Mouse (Mus musculus) thymus, adult 2 months (tissue): ENCODE results near the gene Gm12216. TPM values are rescaled to one million over a fixed set of nuclear protein-coding genes. Genes with fewer than 3 reads are reported as not detected.
"Not testable (repeated sequence)": the region's sequence is repeated elsewhere in the genome, so short reads cannot be mapped to it uniquely, and the experiment has no call there.

Experiments
- DNase-seq: peaks from one replicate; pipeline ENCODE4 v3.0.0; 2021
- H3K27ac ChIP-seq: fragments of 200-500 bp; 2 replicates; pipeline ENCODE4 v1.5.1; 2012; ENCODE audit warnings: low read length, control low read depth; ENCODE audit not compliant: control insufficient read depth, insufficient read depth
- H3K27me3 ChIP-seq: fragments of 200-500 bp; 2 replicates; pipeline ENCODE4 v1.6.1; 2012; ENCODE audit warnings: mild to moderate bottlenecking, low read length, moderate library complexity, mixed read lengths; ENCODE audit not compliant: control insufficient read depth, insufficient read depth
- H3K36me3 ChIP-seq: fragments of 200-500 bp; 2 replicates; pipeline ENCODE4 v1.6.1; 2012; ENCODE audit warnings: mild to moderate bottlenecking, low read length, moderate library complexity; ENCODE audit not compliant: control insufficient read depth, insufficient read depth
- H3K4me1 ChIP-seq: fragments of 200-500 bp; replicated peaks from 2 replicates; pipeline ENCODE4 v1.6.1; 2012; ENCODE audit warnings: low read length; ENCODE audit not compliant: control insufficient read depth, insufficient read depth
- H3K4me3 ChIP-seq: fragments of 200-500 bp; 2 replicates; pipeline ENCODE4 v1.5.1; 2012; ENCODE audit warnings: mild to moderate bottlenecking, low read length, control low read depth, moderate library complexity; ENCODE audit not compliant: control insufficient read depth, insufficient read depth
- CTCF ChIP-seq: fragments of 200-500 bp; IDR thresholded peaks from 2 replicates; pipeline ENCODE4 v1.5.1; 2012; ENCODE audit warnings: mild to moderate bottlenecking, control low read depth, low read length, moderate library complexity, borderline replicate concordance; ENCODE audit not compliant: control insufficient read depth, poor library complexity, insufficient read depth; ENCODE audit errors: extremely low read depth
- POLR2A ChIP-seq: fragments of 200-500 bp; IDR thresholded peaks from 2 replicates; pipeline ENCODE4 v1.6.1; 2012; ENCODE audit warnings: mild to moderate bottlenecking, low read length, control low read depth, moderate library complexity; ENCODE audit not compliant: control insufficient read depth, poor library complexity, insufficient read depth; ENCODE audit errors: extremely low read depth
- WGBS: fragments of 180-500 bp; shearing (Covaris S2); methylation state at CpG from one replicate; pipeline ENCODE4 v1.1.7; 2018; 5-methylcytosine and 5-hydroxymethylcytosine counted together
- polyA plus RNA-seq: library from polyadenylated mRNA; depleted of rRNA; stranded (reverse); fragments of >200 nt; gene quantifications from 2 replicates; pipeline ENCODE4 v1.2.3, GENCODE M21; 2012

The Gm12216 gene
- polyA plus RNA-seq, 1 experiment, result 11.1 TPM

DNA sequence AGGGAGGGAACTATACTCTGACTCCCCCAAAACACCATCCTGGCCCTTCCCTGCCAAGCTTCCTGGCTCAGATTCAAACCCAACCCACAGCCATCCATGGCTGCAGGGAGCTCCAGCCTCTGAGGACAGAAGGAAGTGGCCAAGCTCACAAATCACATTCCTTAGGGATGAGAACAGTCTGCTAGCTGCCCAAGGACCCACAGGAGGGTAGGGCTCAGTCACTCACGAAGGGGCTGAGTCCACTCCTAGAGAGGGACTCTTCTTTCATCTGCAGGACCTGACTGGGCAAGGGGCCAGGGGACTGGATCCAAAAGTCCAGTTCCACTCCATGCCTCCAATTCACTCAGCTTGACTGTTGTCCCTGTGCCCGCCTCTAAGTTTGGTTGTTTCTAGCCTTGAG, 97.2 kb downstream of the Gm12216 start:
- no peaks in the 10 kb centered on the region for H3K36me3 ChIP-seq
- H3K4me3 ChIP-seq, result no peak overlapping the region
- DNase-seq, result no peak
- TF ChIP-seq CTCF, result no peak
- TF ChIP-seq POLR2A, result no peak
- H3K27me3 ChIP-seq, result no peaks in the 10 kb centered on the region
- H3K4me1 ChIP-seq, result peaks cover 34% of the 10 kb centered on the region
- 91% methylated on average over 2 of the region's 2 CpGs for WGBS
- no peak overlapping the region for H3K27ac ChIP-seq

DNA sequence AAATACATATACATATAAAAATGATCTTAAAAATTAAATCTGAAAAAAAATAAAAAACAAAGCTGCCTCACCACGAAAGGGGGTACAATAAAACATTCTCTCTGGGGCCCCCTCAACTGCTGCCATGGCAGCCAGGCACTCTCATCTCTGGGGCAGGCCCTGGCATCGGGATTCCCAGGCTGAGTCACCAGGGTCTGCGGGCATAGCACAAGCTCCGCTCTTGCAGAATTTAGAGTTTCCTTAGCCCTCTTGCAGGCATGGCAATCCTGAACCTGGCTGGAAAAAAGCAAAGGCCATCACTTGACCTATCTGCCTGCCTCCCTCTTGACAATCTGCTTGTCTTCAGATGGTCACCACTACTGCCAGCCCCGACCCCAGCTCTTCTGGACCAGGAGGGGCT, 97.8 kb downstream of the Gm12216 start:
- H3K36me3 ChIP-seq, result no peaks in the 10 kb centered on the region
- TF ChIP-seq POLR2A, result no peak
- TF ChIP-seq CTCF, result no peak
- no peak for DNase-seq
- 99% methylated on average over 5 of the region's 5 CpGs for WGBS
- peaks cover 37% of the 10 kb centered on the region for H3K4me1 ChIP-seq
- H3K4me3 ChIP-seq, result no peak overlapping the region
- no peaks in the 10 kb centered on the region for H3K27me3 ChIP-seq
- no peak overlapping the region for H3K27ac ChIP-seq

DNA sequence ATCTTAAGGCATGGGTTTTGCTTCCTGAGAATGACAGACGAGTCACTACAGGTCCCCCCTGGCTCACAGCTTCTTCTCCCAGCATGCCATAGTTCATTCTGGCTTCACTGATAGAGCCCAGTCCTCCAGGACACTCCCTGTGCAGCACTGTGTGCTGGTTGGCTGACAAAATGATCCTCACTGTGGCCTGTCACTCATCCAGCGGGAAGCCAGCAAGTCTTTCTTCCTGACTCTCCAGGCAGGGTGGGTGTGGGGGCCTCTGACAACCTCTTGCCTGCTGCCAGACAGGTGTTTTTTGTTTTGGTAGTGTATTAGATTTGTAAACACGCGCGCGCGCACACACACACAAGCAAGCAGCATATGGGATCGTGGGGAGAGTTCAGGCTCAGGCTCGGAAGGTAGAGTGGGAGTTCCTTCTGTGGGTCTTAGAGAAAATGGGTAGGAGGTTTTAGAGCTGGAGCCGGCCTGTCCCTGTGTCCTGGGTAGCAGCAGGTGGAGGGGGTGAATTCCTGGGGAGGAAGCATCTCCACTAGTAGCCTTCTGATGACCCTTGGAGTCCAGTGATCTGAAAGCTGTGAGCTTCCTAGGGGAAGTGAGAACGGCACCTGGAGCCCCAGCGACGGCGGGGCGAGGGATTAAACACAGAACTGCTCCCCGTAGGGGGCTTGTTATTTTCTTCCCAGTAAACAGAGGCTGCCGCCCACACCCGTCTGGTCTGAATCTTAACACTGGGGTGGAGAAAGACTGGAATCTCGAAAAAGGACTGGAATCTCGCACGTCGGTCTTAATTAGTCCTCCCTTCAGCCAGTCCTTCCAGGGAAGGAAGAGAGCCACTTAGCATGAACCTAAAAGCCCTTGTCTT, 99.3 kb downstream of the Gm12216 start:
- no peak overlapping the region for H3K4me3 ChIP-seq
- WGBS, result 95% methylated on average over 22 of the region's 22 CpGs
- H3K27ac ChIP-seq, result no peak overlapping the region

DNA sequence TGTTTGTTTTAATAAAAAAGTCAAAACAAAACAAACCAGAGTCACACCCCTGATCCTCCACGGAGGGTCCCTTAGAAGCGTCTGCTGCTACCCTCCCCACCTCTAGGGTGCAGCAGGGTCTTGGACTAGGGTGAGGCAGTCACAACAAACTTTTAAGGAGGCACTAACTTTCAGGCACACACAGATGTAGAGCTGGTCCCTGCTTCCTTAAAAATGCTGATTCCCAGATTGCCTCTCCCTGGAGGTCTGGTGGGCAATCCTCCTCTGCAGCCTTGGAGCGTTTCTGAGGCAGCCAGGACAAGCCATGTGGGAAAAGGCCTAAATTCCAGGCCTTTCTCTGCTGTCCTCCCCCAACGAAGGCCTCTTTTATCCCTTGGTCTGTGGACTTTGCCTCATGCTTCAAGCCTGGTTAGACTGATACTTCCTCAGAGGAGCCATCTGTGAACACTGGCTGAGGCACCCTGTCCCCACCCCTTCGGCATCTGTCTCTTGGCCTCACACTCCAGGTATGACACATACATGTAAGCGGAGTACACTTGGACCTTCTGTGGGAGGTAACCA, 100.2 kb downstream of the Gm12216 start:
- 61% methylated on average over 6 of the region's 6 CpGs for WGBS
- Histone ChIP-seq H3K4me3 (no peak overlapping the region), H3K36me3 (no peaks in the 10 kb centered on the region), H3K4me1 (peaks cover 36% of the 10 kb centered on the region), H3K27me3 (no peaks in the 10 kb centered on the region), H3K27ac (peak overlapping the region; percentile 19; the same call in 1 of the 2 replicates)
- DNase-seq, result peak; percentile 68
- TF ChIP-seq POLR2A, result no peak

More for the DNA sequence above, 99.3 kb downstream of the Gm12216 start:
- Histone ChIP-seq H3K36me3 (no peaks in the 10 kb centered on the region), H3K4me1 (peaks cover 43% of the 10 kb centered on the region), H3K27me3 (no peaks in the 10 kb centered on the region)
- DNase-seq, result no peak
- TF ChIP-seq CTCF (no peak), POLR2A (no peak)

DNA sequence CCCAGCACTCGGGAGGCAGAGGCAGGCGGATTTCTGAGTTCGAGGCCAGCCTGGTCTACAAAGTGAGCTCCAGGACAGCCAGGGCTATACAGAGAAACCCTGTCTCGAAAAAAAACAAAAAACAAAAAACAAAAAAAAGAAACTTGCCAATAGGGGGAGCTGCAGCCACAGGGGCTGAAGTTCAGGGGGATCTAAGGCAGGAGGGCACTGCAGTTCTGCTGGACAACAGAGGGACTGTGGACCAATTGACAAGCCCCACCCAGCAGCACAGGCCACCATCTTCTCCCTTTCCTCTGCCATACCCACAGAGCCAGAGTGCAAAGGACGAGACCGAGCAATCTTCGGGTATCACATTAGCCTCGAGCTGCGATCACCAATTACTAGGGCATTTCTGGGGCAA, 101.0 kb downstream of the Gm12216 start:
- H3K27ac ChIP-seq, DNase-seq, H3K27me3 ChIP-seq, H3K4me3 ChIP-seq, H3K36me3 ChIP-seq: not testable (repeated sequence)
- 83% methylated on average over 9 of the region's 9 CpGs for WGBS
- H3K4me1 ChIP-seq, result peaks cover 32% of the 10 kb centered on the region

DNA sequence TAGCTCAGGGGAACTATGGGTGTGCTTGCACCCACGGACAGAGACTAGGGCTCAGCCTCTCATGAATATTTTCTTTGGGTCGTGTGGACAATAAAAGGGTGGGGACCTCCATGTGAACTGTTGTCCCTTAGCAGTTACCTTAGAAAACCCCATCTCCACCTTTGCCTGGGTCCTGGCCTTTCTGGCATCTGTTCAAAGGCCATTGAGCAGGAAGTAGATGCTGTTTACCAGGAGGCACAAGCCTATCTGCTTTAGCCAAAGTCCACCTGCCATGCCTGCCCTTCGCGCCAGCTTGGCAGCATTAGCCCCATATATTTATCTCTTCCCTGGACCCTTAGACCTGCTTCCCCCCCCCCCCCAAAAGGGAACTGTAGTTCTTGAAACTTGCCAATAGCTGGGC, 101.4 kb downstream of the Gm12216 start:
- WGBS, result 96% methylated on average over 4 of the region's 4 CpGs
- Histone ChIP-seq H3K36me3 (no peaks in the 10 kb centered on the region), H3K27ac (no peak overlapping the region), H3K4me1 (peaks cover 29% of the 10 kb centered on the region), H3K4me3 (no peak overlapping the region), H3K27me3 (no peaks in the 10 kb centered on the region)
- no peak for TF ChIP-seq CTCF
- DNase-seq, result no peak
